Mouse (Mus musculus) stomach, postnatal 0 days (tissue): ENCODE results near the gene Stra8.

Experiments used
- CTCF ChIP-seq: IDR thresholded peaks from 2 replicates; pipeline ENCODE4 v1.5.1; 2016; ENCODE audit warnings: antibody characterized with exemption, low read depth, mild to moderate bottlenecking, moderate library complexity
- EP300 ChIP-seq: optimal IDR thresholded peaks from 2 replicates; pipeline ENCODE3; 2016; ENCODE audit warnings: antibody characterized with exemption

GRCm38 (mm10) chr6:34955862-34956241, 35.9 kb downstream of the Stra8 start:
- no peak for TF ChIP-seq EP300
- no peak for TF ChIP-seq CTCF
